Mouse (Mus musculus) retina, embryonic 14.5 days (tissue): Measurements from ENCODE around the gene Spns2.

Experiments
- DNase-seq: peaks from one replicate; pipeline ENCODE4 v3.0.0-alpha.2; 2015; ENCODE audit warnings: low spot score

Gene Spns2

GRCm38 (mm10) chr11:72409649-72410385, 79.9 kb downstream of the Spns2 start:
- no peak for DNase-seq

DNA sequence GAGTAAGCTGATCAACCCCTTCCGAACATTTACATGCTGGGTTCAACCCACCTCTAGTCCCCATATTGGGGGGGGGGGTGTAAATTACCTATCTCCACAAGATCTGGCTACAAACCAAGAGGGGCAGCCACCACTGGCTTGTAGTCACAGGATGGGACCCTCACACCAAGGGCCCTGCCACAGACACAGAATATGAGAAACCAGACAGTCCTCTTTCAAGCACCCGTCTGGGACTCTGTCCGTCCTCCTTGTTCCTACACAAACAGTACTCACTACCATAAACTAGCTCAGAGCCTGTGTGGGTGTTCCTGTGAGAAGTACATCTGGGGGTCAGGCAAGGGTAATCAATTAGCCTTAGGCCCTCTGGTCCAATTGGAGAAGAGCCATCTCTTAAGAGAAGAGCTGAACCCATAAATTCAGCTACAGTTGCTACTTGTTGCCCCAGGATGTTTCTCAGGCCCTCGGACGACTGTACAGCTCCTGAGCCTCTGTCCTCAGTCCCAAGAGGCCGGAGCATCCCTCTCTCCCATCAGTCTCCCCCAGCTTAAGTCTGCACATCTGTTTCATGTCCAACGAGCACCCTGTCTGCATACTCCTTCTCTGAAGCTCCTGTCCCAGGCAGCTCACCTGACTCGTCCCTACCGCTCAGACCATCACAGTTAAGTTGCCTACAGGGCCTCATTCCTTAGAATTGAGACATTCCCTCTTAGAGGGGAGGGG, 81.1 kb downstream of the Spns2 start:
- DNase-seq = no peak

- no peak for DNase-seq
These were observed 82.1 kb downstream of the Spns2 start for GRCm38 (mm10) chr11:72407574-72407973.

GRCm38 (mm10) chr11:72407081-72407480, 82.6 kb downstream of the Spns2 start:
- DNase-seq = no peak

DNA sequence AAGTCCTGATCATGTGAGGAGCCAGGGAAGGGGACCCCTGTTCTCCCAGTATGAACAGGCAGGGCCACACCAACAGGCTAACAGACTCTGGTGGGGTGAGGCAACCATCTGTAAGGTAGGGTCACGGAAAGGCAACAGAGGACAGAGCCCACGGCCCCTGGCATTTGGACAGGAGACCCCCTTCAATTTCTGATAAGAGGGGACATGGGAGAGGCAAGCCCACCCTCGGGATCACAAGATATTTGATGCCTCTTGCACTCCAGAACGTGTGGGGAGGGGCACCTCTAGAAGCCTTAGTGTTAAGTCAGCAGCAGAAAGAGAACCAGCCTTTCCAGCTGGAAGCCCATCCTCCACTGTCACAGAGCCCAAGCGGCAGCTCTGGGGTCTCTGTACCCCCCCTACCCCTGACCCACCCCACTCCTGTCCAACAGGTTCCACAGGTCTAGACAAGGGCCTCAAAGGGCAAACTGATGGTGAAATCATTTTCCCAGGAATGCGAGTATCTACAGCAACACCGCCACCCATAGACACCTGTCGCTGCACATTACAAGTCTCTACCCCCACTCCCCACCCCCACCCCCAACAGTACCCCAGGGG, 83.5 kb downstream of the Spns2 start:
- no peak for DNase-seq

GRCm38 (mm10) chr11:72405532-72405931, 84.2 kb downstream of the Spns2 start:
- DNase-seq = no peak

- no peak for DNase-seq
These were observed 86.7 kb downstream of the Spns2 start for GRCm38 (mm10) chr11:72402969-72403368.

DNA sequence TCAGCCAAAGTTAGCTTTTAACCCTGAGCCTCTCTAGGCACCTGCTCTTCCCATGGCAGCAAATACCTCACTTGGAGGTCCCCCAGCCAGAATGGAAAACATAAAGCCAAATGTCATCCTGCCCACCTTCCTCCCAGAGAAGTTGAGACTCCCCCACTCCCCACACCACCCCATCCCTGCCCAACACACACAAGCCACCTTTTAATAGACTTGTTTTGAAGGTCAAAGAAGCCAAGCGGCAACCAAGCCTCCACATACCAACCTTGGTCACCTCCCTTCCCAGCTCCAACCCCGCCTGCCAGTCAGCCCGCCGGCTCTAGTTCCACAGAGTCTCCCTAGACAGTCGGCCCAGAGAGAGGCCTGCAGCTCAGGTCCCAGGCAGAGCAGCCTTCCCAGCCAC, 87.7 kb downstream of the Spns2 start:
- DNase-seq = no peak
